Mouse (Mus musculus): ENCODE measurements at regions not wholly inside any gene's neighbourhood (a gene's known extent, or its start where the extent isn't known, plus 50 kb on each side); places are given as distances from the start of the nearest gene placed in this dataset.
"Not testable (repeated sequence)": the region's sequence is repeated elsewhere in the genome, so short reads cannot be mapped to it uniquely, and the experiment has no call there.

DNA sequence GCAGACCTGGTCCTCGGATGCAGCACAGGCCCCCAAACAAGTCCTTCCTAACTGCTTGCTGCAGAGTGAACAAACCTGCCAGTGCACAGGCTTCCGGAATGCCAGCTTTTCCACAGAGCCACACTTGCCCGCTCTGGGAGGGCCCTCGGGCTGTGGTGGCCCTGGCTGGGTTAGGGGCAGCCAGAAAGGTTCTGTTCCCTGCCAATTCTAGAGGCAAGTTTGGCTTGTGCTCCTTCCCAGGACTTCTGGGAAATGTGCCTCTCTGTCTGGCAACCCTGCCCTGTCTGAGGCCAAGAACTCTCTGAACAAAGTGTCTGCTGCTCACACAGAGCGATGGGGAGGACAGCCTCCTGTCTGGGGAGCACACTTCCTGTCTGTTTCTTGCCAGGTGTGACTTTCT, 66.4 kb downstream of the Xrcc2 start:
- peak; percentile 81 for DNase-seq (ENCODE audit: inconsistent ontology term)

DNA sequence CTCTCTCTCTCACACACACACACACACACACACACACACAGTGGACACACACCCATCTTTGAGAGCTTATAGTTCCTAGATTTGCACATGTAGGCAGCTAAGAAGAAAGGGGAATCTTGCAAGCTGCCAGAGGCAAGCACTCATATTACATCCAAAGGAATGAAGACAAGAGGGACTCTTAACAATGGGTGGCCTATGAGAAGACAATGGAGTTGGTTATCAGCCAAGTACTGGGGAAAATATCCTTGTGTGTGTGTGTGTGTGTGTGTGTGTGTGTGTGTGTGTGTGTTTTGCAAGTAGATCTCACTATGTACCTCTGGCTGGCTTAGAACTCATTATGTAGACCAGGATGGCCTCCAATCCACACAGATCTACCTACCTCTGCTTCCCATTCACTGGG, 67.5 kb downstream of the Xrcc2 start:
- peak; percentile 56 for DNase-seq (ENCODE audit: inconsistent ontology term)

DNA sequence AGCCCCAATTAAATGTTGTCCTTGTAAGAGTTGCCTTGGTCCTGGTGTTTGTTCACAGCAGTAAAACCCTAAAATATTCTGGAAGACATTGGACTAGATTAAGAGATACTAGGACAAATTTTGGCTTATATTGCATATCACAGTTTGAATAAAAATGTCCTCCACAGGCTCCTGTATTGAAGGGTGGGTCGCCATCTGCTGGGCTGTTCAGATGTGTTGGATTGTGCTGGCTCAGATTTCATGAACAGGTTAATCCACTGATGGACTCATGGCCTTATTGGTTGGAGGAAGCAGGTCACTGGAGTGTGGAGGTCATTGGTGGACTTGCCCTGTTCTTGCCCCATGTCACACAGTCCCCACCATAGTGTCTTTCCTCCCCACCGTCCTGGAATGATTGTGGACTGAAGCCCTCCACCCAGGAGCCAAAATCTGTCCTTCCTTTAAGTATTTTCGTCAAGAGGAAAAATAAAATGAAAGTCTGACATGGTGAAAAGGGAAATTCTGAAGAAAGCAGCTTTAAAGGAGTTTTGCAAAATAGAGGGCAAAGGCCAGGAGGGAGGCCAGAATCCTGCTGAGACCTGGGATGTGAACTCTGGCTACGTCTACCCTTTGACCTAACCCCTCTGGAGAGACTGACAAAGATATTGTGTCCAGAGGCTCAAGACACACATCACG, 72.6 kb downstream of the Xrcc2 start:
- no peak for DNase-seq (ENCODE audit: inconsistent ontology term)

DNA sequence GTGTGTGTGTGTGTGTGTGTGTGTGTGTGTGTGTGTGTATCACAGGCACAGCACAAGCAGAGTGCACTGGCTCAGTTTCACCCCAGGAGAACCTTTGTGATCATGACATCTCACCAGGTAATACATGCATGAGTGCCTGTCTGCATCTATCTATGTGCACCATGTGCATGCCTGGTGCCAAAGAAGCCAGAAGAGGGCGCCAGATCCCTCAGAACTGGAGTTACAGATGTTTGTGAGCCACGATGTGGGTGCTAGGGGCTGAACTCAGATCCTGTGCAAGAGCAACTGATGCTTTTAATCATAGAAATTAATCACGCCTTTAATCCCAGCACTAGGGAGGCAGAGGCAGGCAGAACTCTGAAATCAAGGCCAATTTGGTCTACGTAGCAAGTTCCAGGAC, 75.9 kb downstream of the Xrcc2 start:
- DNase-seq (ENCODE audit: inconsistent ontology term) = no peak

DNA sequence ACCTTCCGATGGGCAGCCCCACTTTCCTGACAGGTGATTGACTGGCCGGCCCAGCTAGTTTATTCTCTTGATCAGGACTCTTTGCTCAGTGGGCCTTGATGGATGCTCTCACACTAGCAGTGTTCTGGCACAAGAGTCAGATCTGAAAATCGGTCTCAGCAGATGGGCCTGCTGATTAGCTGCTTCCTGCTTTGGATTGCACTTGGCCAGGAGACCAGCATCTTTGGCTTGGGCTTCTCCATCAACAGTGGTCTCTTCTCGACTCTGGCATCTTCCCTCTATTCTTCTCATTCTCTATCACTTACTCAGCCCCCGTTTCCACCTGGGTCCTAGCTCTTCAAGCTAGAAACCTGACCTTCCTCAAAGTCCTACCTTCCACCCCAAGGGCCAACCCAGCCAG, 77.1 kb downstream of the Xrcc2 start:
- no peak for DNase-seq (ENCODE audit: inconsistent ontology term)

DNA sequence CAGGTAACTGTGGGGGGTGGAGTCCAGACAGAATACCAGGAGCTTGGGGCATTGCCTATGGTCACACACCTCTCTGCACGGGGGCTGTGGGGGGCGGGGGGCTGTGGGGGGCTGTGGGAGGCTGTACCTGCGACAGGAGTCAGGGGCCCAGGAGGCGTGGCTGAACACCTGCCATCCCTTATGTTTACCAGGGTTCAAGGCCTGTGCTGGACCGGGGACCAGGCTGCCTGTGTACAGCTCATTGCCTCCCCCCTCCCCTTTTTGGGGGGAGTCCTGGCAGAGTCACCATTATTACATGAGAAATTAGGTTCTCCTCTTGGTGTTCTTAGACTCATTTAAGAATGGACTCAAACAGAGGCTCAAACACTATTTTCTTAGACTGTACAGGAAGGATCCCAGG, 78.5 kb downstream of the Xrcc2 start:
- no peak for DNase-seq (ENCODE audit: inconsistent ontology term)

DNA sequence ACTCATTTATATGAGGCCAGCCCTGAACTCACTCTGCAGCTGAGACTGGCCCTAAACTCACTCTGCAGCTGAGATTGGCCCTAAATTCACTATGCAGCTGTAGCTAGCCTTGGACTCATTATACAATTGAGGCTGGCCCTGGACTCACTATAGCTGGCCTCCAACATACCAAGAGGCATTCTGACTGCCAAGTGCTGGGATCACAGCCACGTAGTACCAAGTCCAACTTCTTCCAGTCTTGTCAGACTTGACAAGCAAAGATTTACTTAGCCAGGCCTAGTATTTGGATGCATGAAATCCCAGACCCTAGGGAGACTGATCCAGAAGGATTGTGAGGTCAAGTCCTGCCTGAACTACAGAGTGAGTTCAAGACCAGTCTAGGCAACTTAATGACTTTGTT, 81.6 kb downstream of the Xrcc2 start:
- DNase-seq (ENCODE audit: inconsistent ontology term) = no peak

DNA sequence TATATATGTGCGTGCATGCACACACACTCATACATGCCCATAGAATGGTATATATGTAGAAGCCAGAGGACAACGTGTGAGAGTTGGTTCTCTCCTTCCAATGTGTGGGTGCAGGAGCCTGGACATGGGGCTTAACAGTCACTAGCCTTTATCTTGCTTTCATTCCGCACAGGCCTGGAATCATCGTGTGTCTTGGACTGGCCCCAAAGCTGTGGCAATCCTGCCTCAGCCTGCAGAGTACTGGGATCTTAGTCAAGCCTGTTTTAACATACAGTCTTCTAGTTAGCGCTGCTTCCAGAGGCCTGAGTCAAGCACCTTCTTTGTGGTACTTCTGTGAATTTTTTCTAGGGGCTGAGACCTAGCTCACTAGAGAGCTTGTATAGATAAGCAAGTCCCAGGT, 85.8 kb downstream of the Xrcc2 start:
- DNase-seq (ENCODE audit: inconsistent ontology term) = no peak

DNA sequence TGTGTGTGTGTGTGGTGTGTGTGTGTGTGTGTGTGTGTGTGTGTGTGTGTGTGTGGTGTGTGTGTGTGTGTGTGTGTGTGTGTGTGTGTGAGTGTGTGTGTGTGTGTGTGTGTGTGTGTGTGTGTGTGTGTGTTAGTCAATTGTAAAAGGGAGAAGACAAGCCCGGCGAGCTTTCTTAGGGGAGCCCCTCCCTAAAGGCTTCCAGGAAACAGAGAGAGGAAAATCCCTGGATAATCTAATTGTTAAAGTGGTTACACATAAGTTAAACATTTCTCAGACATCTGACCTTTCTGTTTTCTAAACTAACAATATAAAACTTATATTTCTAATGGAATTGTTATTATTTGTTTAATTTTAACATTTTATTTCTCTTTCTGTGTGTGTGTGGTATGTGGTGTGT, 86.3 kb downstream of the Xrcc2 start:
- DNase-seq (ENCODE audit: inconsistent ontology term) = not testable (repeated sequence)

DNA sequence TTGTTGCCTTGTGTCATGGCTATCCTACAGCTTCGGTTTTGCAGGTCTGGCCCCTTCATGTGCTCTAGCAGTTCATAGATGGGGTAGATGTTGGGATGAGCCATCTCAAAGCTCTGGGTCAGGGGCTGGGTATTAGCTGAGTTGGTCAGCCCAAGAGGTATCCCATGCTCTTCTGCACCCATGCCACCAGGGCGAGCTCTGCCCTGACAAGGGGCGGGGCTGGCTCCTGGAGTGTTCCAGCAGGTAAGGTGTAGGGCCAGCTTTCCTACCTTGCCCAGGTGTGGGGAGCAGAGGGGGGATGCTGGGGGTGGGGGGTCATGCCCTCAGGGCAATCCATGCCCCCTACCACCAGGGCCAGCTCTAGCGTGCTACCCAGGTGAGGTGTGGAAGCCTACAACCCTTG, 91.0 kb downstream of the Xrcc2 start:
- DNase-seq (ENCODE audit: inconsistent ontology term) = no peak

DNA sequence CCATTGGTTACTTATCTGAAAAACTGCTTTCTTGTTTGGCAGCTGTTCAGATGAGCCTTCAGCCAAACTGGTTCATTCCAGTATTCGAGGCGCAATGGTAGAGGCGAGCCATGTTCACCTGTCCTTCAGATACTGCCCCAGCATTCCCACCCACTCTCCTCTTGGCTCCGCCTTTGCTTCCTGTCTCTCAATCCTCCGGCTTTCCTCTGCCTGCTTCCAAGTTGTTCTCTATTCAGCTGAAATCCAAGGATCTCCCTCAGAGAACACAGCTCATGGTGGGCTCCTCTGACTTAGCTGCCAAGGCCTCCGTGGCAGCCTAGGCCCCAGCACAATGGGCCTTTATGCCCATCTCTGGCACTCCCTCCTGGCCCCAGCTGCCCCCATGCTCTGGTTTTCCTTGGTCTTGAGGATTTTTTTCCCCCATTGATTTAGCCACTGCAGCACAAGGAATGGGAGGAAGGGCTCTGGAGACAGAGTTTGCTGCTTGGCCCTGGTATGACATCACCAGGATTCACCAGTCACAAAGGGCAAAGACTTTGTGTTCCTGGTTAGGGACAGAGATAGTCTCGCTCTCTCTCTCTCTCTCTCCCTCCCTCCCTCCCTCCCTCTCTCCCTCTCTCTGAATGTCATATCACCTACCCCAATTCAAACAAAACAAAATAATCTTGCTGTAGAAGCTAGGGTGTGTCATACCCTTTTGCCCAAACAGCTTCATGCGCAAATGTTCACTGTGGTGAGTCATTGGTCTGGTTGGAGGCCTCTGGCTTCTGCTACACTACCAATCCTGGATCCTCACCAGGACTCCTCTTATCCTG, 91.6 kb downstream of the Xrcc2 start:
- peak; percentile 64 for DNase-seq (ENCODE audit: inconsistent ontology term)

DNA sequence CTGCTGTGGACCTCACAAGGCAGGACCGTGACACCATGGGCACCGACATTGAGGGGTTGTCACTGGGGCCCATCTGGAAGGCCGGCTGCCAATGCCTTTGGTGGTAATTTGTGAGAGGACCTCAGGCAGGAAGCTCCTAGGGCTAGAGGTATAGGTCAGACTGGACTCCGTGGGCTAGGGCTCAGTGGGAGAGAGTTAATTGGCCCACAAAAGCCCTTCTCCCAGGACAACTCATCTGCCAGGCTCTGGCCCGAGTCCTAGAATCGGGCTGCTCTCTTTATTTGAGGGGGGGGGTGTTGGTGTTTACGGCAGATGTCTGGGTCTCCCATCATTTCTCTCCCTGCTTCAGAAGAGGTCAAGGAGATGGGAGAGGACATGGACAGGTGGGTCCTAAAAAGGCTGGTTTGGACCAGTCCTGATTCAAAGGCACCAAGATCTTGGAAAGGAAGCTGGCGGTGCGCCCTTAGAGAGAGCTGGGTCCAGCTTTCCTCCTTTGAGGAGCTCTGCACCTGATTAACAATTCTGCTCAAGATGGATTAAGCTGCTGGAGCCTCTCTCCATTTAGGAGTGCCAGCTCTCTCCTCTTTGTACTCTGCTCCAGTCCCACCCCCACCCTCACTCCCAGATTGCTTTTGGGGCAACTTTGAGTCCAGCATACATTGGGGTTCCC, 93.5 kb downstream of the Xrcc2 start:
- peak; percentile 12 for DNase-seq (ENCODE audit: inconsistent ontology term)

DNA sequence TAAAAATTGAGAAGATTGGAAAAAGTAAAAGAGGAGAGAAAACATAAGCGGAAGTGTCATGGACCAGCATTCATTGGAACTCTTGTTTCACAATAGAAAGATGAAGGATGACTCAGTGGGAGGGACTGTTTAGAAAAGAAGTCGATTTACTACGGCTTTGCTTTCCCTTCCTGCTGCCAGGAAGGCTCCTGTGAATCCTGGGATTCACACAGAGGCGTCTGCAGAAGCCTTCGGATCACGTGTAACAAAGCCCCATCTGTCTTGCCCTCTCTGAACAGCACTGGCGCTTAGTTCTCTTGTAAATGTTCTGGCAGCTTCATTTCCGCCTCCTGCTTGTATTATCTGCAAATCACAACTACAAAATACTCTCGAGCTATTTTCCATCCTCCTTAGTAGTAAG, 94.0 kb downstream of the Cct8l1 start:
- DNase-seq (ENCODE audit: inconsistent ontology term) = peak; percentile 36

DNA sequence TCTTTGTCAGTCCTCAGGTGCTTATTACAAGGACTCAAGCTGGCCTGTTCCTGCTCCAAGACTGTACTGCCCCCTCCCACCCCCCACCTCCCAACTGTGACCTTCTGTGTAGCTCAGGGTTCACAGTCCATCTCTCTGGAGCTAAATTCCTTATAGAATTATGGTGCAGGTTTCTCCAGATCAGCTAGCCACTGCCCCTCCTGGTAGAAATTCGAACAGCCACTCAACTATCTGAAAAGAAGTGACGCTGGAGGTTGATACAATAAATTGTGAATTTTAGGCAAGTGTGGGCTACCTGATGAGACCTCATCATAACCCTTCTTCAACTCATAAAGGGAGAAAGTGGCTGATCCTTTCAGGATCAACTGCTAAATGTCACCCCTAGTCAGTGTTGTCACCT, 86.3 kb downstream of the Cct8l1 start:
- no peak for DNase-seq (ENCODE audit: inconsistent ontology term)

DNA sequence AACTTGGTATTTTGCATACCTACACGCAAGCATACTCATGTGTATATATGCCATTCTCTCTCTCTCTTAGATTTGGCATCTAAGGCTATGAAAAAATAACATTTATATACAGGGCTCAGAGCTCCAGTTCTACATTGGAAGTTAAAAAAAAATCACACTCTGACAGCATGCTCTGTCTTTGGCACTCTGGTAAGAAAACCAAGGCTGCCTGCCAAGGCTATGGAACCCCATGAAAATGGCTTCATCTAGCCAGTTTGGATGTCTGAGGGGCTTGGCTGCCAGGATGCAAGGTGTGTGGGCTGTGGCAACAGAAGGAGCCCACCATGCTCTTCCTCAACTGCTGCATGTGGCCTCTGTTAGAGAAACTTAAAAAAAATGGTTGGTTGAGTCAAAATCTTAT, 83.5 kb downstream of the Cct8l1 start:
- no peak for DNase-seq (ENCODE audit: inconsistent ontology term)

DNA sequence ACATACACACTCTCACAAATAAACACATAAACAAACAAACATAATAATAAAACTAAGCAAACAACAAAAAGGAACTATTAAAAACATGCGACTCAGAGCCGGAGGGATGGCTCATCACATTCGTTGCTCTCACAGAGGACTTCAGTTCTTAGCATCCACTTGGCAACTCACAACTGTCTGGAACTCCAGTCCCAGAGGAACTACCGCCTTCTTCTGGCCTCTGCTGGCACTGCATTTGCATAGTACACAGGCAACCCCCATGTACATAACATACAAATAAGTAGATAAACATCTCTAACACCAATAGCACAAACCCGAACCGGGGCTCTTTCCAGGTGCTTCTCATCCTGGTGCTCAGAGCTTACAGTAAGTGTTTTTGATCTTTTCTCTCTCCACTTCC, 81.9 kb downstream of the Cct8l1 start:
- DNase-seq (ENCODE audit: inconsistent ontology term) = no peak

DNA sequence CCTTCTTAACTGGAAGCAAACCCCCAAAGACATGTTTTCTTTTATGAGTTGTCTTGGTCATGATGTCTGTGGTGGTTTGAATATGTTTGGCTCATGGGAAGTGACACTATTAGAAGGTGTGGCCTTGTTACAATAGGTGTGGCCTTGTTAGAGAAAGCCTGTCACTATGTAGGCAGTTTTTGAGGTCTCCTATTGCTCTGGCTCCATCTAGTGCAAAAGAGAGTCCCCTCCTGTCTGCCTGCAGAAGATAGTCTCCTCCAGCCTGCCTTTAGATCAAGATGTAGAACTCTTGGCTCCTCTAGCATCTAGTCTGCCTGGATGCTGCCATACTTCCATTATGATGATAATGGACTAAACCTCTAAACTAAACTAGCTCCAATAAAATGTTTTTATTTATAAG, 75.8 kb downstream of the Cct8l1 start:
- no peak for DNase-seq (ENCODE audit: inconsistent ontology term)

All from Muller cell, postnatal 12 days (primary cell).